Mouse (Mus musculus) bone marrow macrophage, adult 2 months (primary cell): Measurements from ENCODE around the gene Wdr24. TPM values are rescaled to one million over a fixed set of nuclear protein-coding genes. Genes with fewer than 3 reads are reported as not detected.
"Not testable (repeated sequence)": the region's sequence is repeated elsewhere in the genome, so short reads cannot be mapped to it uniquely, and the experiment has no call there.

Source experiments
- H3K27ac ChIP-seq: 2 replicates; pipeline ENCODE4 v1.5.1; 2012; ENCODE audit warnings: low read depth, low read length; ENCODE audit not compliant: insufficient read depth
- H3K4me1 ChIP-seq: 2 replicates; pipeline ENCODE4 v1.6.1; 2012; ENCODE audit warnings: low read length; ENCODE audit not compliant: control insufficient read depth, insufficient read depth
- H3K4me3 ChIP-seq: 2 replicates; pipeline ENCODE4 v1.5.1; 2012; ENCODE audit warnings: mild to moderate bottlenecking, low read length, moderate library complexity; ENCODE audit not compliant: insufficient read depth
- CTCF ChIP-seq: IDR thresholded peaks from 2 replicates; pipeline ENCODE4 v1.5.1; 2012; ENCODE audit warnings: low read depth, mild to moderate bottlenecking, low read length, moderate library complexity
- POLR2A ChIP-seq: IDR thresholded peaks from 2 replicates; pipeline ENCODE4 v1.6.1; 2012; ENCODE audit warnings: mild to moderate bottlenecking, low read depth, low read length, borderline replicate concordance
- polyA plus RNA-seq: library from polyadenylated mRNA; stranded (reverse); fragments of >200 nt; gene quantifications from 2 replicates; pipeline ENCODE4 v1.2.4, GENCODE M21; 2012; ENCODE audit not compliant: missing spikeins, insufficient read depth, insufficient read length

Wdr24 gene
- polyA plus RNA-seq, 1 experiment, result 14.0 TPM

DNA sequence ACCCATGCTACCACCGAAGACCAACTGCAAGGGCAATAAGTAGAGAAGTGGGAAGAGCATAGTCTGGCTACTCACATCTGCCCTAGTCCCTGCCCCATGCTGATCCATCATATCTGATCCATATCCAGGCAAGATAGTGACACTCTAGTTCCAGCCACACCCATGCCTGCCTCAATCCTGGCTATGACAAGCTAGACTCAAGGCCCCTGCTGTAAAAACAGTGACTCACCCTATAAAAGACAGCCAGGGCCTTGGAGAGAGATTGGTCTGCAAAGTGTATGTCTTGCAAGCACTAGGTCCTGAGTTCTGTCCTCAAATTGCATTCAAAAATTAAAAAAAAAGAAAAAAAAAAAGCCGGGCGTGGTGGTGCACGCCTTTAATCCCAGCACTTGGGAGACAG is 16.9 kb upstream of the Wdr24 start:
- Histone ChIP-seq H3K4me1 (no peaks in the 10 kb centered on the region), H3K27ac (no peak overlapping the region), H3K4me3 (no peak overlapping the region)
- TF ChIP-seq CTCF, result no peak
- no peak for TF ChIP-seq POLR2A

GRCm38 (mm10) chr17:25807452-25807851 is 16.0 kb upstream of the Wdr24 start:
- H3K4me1 ChIP-seq, H3K27ac ChIP-seq: not testable (repeated sequence)

GRCm38 (mm10) chr17:25808028-25808427 is 15.4 kb upstream of the Wdr24 start:
- H3K4me1 ChIP-seq, result no peaks in the 10 kb centered on the region
- H3K4me3 ChIP-seq, result no peak overlapping the region
- no peak for TF ChIP-seq POLR2A
- TF ChIP-seq CTCF, result no peak
- no peak overlapping the region for H3K27ac ChIP-seq

More at GRCm38 (mm10) chr17:25807452-25807851, 16.0 kb upstream of the Wdr24 start:
- H3K4me3 ChIP-seq, result not testable (repeated sequence)

GRCm38 (mm10) chr17:25808789-25809605 is 14.4 kb upstream of the Wdr24 start, which contains the start of gene Fbxl16:
TSS of gene Fbxl16 (plus strand) at chr17:25809085.
- TF ChIP-seq CTCF (no peak), POLR2A (no peak)
- Histone ChIP-seq H3K4me1 (no peaks in the 10 kb centered on the region), H3K27ac (no peak within 1 kb of the TSS), H3K4me3 (peak within 1 kb of the TSS; percentile 52)

- no peak overlapping the region for H3K27ac ChIP-seq
- H3K4me1 ChIP-seq, result no peaks in the 10 kb centered on the region
- H3K4me3 ChIP-seq, result peak overlapping the region; percentile 52
- no peak for TF ChIP-seq CTCF
- TF ChIP-seq POLR2A, result no peak
Observed at GRCm38 (mm10) chr17:25809606-25810340, 13.7 kb upstream of the Wdr24 start.

DNA sequence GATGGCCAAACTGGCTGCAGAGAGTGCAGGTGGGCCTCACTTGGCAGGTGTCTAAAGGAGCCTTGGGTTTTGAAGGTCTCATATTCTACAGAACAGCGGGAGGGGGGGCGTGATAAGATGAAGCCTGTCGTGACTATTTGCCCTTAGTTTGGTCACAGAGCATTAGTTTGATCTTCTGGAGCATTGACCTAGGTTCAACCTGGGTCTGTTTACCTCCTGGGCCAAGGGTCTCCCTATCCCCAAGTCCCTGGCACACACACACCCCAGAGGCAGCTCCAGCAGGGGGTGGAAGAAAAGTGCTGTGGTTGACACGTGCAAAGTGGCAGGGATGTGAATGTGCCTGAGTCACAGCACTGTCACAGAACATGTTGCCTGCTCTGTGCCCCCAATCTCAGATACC is 12.5 kb upstream of the Wdr24 start:
- Histone ChIP-seq H3K4me1 (no peaks in the 10 kb centered on the region), H3K27ac (no peak overlapping the region), H3K4me3 (no peak overlapping the region)
- no peak for TF ChIP-seq POLR2A
- no peak for TF ChIP-seq CTCF

GRCm38 (mm10) chr17:25813471-25813870 is 10.0 kb upstream of the Wdr24 start:
- Histone ChIP-seq H3K4me3 (no peak overlapping the region), H3K27ac (no peak overlapping the region), H3K4me1 (no peaks in the 10 kb centered on the region)
- no peak for TF ChIP-seq POLR2A
- peak; percentile 11; the same call in 1 of the 2 replicates for TF ChIP-seq CTCF

- TF ChIP-seq CTCF (no peak), POLR2A (no peak)
- H3K4me3 ChIP-seq, result no peak overlapping the region
- H3K27ac ChIP-seq, result no peak overlapping the region
- H3K4me1 ChIP-seq, result 0 out of 2 replicates have a peak, but pooled peaks cover 2% of the 10 kb centered on the region
Observed at GRCm38 (mm10) chr17:25817662-25818061, 5.8 kb upstream of the Wdr24 start.

DNA sequence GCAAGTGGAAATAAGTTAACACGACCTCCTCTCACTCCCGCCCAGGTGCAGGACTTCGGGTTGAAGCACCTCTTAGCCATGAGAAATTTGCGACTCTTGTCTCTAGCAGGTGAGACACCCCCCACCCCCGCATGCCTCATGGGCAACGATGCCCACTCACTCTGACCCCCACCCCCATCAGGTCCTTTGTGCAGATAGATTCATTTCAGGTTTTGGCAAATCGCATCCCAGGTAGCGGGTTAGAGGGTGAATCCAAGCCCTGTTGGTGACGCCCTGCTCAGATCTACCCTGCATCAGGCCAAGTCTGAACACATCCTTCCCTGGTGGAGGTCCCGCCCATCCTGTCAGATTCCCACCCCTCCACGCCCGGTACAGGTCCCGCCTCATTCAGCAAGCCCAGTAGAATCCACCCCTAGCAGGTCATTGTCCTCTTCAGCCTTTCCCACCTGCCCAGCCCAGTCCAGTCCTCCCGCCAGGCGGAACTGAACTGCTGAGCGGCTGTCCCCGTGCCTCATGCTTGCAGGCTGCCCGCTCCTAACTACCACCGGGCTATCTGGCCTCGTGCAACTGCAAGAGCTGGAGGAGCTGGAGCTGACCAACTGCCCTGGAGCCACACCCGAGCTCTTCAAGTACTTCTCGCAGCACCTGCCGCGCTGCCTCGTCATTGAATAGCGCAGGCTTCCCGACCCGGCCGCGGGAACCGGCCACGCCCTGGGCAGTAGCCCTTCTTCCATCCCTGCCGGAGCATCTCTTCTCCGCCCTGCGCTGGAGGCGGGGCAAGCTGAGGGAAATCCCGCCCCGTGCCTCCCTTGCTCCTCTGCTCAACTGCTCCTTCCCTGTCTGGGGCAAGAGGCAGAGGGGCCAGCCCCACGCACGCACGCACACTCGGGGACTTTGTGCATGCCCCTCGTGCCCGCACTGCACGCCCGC is 4.3 kb upstream of the Wdr24 start:
- peak overlapping the region; percentile 12 for H3K4me3 ChIP-seq
- H3K4me1 ChIP-seq, result peaks cover 6% of the 10 kb centered on the region
- H3K27ac ChIP-seq, result no peak overlapping the region
- TF ChIP-seq CTCF (no peak), POLR2A (no peak)
